Mouse (Mus musculus) liver, postnatal 0 days (tissue): ENCODE results near the gene Usp51. TPM values are rescaled to one million over a fixed set of nuclear protein-coding genes. Genes with fewer than 3 reads are reported as not detected.
"Not testable (repeated sequence)": the region's sequence is repeated elsewhere in the genome, so short reads cannot be mapped to it uniquely, and the experiment has no call there.

Experiments
- ATAC-seq: fragments of 200-750 bp; cut with Nextera tagmentation; 2 replicates; pipeline ENCODE4 v1.8.0; 2017; ENCODE audit warnings: mild to moderate bottlenecking, moderate library complexity
- DNase-seq: peaks from one replicate; pipeline ENCODE4 v3.0.0-alpha.2; 2016
- H3K27ac ChIP-seq: fragments of 300-500 bp; sonication (generic); 2 replicates; pipeline ENCODE4 v1.5.1; 2014; ENCODE audit warnings: antibody characterized with exemption, moderate library complexity, mild to moderate bottlenecking, low read depth
- H3K27me3 ChIP-seq: fragments of 300-500 bp; sonication (generic); 2 replicates; pipeline ENCODE4 v1.6.1; 2014; ENCODE audit warnings: low read length, control low read depth, mixed read lengths; ENCODE audit not compliant: insufficient read depth
- H3K36me3 ChIP-seq: fragments of 300-500 bp; sonication (generic); replicated peaks from 2 replicates; pipeline ENCODE4 v1.6.1; 2014; ENCODE audit warnings: mild to moderate bottlenecking, control low read depth, low read length, moderate library complexity, mixed read lengths; ENCODE audit not compliant: insufficient read depth
- H3K4me1 ChIP-seq: fragments of 300-500 bp; sonication (generic); 2 replicates; pipeline ENCODE4 v1.6.1; 2014; ENCODE audit warnings: antibody characterized with exemption, mild to moderate bottlenecking, control low read depth; ENCODE audit not compliant: insufficient read depth
- H3K4me2 ChIP-seq: fragments of 300-500 bp; sonication (generic); 2 replicates; pipeline ENCODE4 v1.6.1; 2014; ENCODE audit warnings: low read depth, mild to moderate bottlenecking, low read length, moderate library complexity, mixed read lengths
- H3K4me3 ChIP-seq: fragments of 300-500 bp; sonication (generic); 2 replicates; pipeline ENCODE4 v1.5.1; 2014; ENCODE audit warnings: low read depth, low read length
- H3K9ac ChIP-seq: fragments of 300-500 bp; sonication (generic); replicated peaks from 2 replicates; pipeline ENCODE4 v1.6.1; 2014; ENCODE audit warnings: mild to moderate bottlenecking, moderate library complexity
- H3K9me3 ChIP-seq: fragments of 300-500 bp; sonication (generic); 2 replicates; pipeline ENCODE4 v1.6.1; 2016; ENCODE audit warnings: mild to moderate bottlenecking, control low read depth, low read length, mixed read lengths
- CTCF ChIP-seq: sonication (generic); IDR thresholded peaks from 2 replicates; pipeline ENCODE4 v1.5.1; 2016; ENCODE audit warnings: antibody characterized with exemption, low read depth
- EP300 ChIP-seq: IDR thresholded peaks from 2 replicates; pipeline ENCODE4 v1.6.1; 2016; ENCODE audit warnings: antibody characterized with exemption, low read depth, mild to moderate bottlenecking
- WGBS: fragments of 180-500 bp; shearing (Covaris S2); extraction: QIAGEN DNeasy Blood & Tissue Kit; methylation state at CpG from one replicate; pipeline ENCODE4 v1.1.7; 2014; ENCODE audit not compliant: insufficient replicate concordance; 5-methylcytosine and 5-hydroxymethylcytosine counted together
- polyA plus RNA-seq: library from polyadenylated mRNA; unstranded; fragments of >200 nt; fragmentation: Nextera tagmentation; extraction: Ambion mirVana; gene quantifications from 2 replicates; pipeline ENCODE4 v1.2.1, GENCODE M21; 2015

The Usp51 gene
- polyA plus RNA-seq: 0.14 and 0.22 TPM in 2 replicates

DNA sequence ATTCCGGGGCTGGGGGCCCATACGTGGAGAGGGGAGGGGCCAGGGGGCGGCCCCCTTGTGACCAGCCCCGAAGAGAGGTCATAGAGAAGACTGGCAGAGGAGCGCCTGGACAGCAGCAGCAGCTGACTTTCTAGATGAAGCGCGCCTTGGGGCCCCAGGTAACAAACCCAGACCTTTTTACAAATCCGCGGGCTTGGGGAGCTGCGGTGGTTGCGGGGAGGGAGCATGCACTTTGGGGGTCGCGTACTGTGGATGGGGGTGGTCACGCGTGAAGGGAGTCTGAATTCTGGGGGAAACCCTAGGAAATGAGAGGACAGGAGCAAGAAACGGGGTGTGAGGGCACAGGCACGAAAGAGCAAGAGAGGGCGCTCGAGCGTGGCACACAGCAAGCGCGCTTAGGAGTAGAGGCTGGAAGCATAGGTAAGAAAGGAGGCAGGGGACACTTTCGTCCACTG, at the start of gene Usp51:
TSS of gene Usp51 (plus strand) at position 83 of the 455 bp plus-strand sequence.
- Histone ChIP-seq H3K27me3 (peaks cover 3% of the 10 kb centered on the region; the same call in 1 of the 2 replicates), H3K9ac (peak within 1 kb of the TSS; percentile 51), H3K36me3 (no peaks in the 10 kb centered on the region), H3K9me3 (no peaks in the 10 kb centered on the region), H3K4me3 (peak within 1 kb of the TSS; percentile 61), H3K4me2 (peak within 1 kb of the TSS; percentile 79), H3K27ac (no peak within 1 kb of the TSS), H3K4me1 (no peaks in the 10 kb centered on the region)
- peak; percentile 41; the same call in 1 of the 2 replicates for TF ChIP-seq CTCF
- TF ChIP-seq EP300: no peak
- DNase-seq (peak; percentile 30), ATAC-seq (peak; percentile 62; the same call in 1 of the 2 replicates)
- WGBS: 19% methylated on average over 23 of the region's 23 CpGs

DNA sequence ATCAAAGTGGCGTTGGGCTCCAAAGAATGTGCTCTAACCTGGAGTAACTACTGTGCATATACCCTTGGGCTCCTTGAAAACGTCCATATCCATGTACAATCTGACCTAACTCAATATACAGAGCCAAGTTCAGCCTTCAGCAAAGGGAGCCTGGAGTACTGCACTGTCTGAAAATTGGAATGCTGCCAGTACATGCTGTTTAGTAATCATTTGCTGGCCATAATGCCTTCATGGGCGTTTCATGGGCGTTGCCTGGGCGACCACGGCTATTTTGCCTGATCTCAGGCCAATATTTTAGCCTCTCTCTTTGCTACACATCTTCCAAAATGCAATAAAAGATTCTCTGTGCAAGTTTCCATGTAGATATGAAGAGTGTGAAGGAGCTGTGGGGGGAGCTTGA, 36.7 kb upstream of the Usp51 start:
- Histone ChIP-seq H3K4me3 (no peak overlapping the region), H3K9me3 (no peaks in the 10 kb centered on the region), H3K36me3 (no peaks in the 10 kb centered on the region), H3K4me1 (no peaks in the 10 kb centered on the region), H3K4me2 (no peak overlapping the region), H3K27ac (no peak overlapping the region), H3K27me3 (no peaks in the 10 kb centered on the region; the same call in 1 of the 2 replicates), H3K9ac (no peak overlapping the region)
- ATAC-seq (no peak), DNase-seq (no peak)
- TF ChIP-seq EP300: no peak
- no peak for TF ChIP-seq CTCF
- 68% methylated on average over 6 of the region's 6 CpGs for WGBS

DNA sequence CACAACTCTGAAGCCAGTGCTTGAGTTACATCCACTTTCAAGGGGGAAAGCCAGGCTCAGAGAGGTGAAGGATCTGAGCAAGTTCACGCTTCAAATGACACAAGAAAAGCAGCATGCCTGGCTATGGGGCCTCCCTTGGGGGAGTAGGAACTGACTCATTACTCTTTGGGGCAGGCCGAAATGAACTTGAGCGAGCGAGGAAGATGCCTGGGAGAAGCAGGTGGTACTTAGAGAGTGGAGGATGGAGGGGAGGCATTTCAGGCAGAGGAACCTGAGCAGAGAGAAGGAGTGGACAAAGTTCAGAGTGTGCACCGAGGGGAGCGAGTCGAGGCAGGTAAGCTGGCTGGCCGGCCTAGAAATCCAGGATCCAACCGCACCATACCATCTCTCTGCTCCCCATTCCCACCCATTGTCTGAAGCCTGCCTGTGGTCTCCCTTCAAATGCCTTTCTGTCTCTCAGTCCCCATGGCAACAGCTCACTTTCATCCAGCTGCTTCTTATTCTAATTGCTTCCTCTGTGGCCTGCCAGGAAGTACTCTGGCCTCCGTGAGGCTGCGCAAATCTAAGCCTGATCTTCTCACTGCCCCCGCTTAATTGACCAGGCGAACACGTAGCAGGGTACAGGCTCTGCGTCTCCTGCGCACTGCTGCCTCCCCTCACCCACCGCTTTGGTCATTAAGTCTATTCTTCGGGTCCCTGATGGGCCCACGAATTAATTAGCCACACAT, 32.6 kb upstream of the Usp51 start:
- WGBS: 24% methylated on average over 5 of the region's 19 CpGs
- H3K4me1 ChIP-seq, H3K4me2 ChIP-seq, H3K36me3 ChIP-seq, H3K27ac ChIP-seq, H3K27me3 ChIP-seq, ATAC-seq, H3K9me3 ChIP-seq, DNase-seq, H3K4me3 ChIP-seq, H3K9ac ChIP-seq: not testable (repeated sequence)

DNA sequence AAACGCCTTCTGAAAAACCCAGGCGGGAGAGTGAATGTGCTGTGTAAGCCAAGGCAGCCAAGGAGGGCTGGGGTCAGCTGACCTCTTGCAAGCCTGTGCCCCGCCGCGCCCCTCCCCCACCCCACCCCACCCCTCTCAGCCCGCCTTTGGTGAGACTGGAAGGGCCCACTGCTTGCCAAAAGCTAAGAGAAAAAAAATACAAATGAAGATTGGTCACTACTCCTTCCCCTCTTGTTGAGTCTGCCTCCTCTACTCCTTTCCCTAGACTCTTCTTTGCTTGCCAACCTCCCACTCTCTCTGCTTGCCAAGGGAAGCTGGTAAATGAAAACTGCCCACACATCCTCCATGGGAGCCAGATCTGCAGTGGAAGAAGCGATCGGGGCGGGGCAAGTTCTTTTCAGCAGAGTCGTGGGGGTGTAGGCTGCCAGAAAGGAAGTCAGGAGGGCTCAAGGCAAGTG, 32.0 kb upstream of the Usp51 start:
- no peak for ATAC-seq
- TF ChIP-seq CTCF: no peak
- no peak for TF ChIP-seq EP300
- WGBS: 19% methylated on average over 8 of the region's 10 CpGs
- H3K4me2 ChIP-seq: no peak overlapping the region
- H3K4me1 ChIP-seq: no peaks in the 10 kb centered on the region
- no peaks in the 10 kb centered on the region for H3K36me3 ChIP-seq
- H3K27me3 ChIP-seq: peaks cover 5% of the 10 kb centered on the region; the same call in 1 of the 2 replicates
- no peak overlapping the region for H3K9ac ChIP-seq
- DNase-seq: no peak
- H3K9me3 ChIP-seq: no peaks in the 10 kb centered on the region
- H3K4me3 ChIP-seq: no peak overlapping the region
- no peak overlapping the region for H3K27ac ChIP-seq

DNA sequence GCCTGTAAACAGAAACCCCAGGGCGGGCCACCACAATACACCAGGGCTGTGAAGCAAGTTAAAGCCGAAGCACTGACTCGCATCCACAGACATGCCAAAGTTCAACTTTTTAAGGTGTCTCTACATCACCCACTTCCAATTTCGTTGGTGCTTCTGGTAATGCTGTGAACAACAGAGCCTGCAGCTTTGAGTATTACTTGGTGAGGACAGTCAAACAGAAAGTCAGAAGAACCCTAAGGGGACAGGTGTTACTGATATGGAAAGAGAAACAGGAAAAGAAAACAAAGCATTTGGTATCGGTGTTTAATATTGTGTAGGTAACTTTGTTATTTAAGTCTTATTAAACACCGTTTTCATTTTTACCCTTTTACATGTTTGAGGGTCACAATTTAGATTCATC, 29.7 kb upstream of the Usp51 start:
- 85% methylated on average over 6 of the region's 6 CpGs for WGBS
- TF ChIP-seq EP300 (no peak), CTCF (no peak)
- Histone ChIP-seq H3K36me3 (no peaks in the 10 kb centered on the region), H3K9me3 (no peaks in the 10 kb centered on the region), H3K4me3 (no peak overlapping the region), H3K4me2 (no peak overlapping the region), H3K4me1 (no peaks in the 10 kb centered on the region), H3K27me3 (0 out of 2 replicates have a peak, but pooled peaks cover 5% of the 10 kb centered on the region), H3K27ac (no peak overlapping the region), H3K9ac (no peak overlapping the region)
- ATAC-seq: no peak
- DNase-seq: no peak

DNA sequence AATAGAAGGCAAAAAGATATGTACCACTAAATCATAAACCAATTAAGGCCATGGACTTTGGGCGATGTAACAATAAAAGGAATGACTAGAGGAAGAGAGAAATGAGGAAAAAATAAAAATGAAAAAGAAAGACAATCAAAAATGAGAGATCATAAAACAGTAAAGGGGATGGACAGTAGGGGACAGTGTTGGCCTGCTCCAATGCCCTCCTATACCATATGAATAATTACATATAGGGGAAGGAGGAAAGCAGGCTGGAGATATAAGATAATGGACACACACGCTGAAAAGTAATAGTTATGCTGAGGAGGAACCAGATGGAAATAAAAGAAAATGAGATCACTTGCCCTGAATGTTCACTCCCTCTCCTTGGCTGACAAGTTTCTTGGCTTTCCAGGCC, 21.3 kb upstream of the Usp51 start:
- 58% methylated on average over 2 of the region's 2 CpGs for WGBS
- no peak overlapping the region for H3K4me2 ChIP-seq
- no peaks in the 10 kb centered on the region for H3K4me1 ChIP-seq
- H3K27ac ChIP-seq: no peak overlapping the region
- no peak overlapping the region for H3K9ac ChIP-seq
- H3K9me3 ChIP-seq: no peaks in the 10 kb centered on the region
- H3K4me3 ChIP-seq: no peak overlapping the region
- no peaks in the 10 kb centered on the region for H3K27me3 ChIP-seq
- ATAC-seq (no peak), DNase-seq (no peak)
- H3K36me3 ChIP-seq: no peaks in the 10 kb centered on the region
- TF ChIP-seq EP300: no peak
- peak; percentile 46 for TF ChIP-seq CTCF

DNA sequence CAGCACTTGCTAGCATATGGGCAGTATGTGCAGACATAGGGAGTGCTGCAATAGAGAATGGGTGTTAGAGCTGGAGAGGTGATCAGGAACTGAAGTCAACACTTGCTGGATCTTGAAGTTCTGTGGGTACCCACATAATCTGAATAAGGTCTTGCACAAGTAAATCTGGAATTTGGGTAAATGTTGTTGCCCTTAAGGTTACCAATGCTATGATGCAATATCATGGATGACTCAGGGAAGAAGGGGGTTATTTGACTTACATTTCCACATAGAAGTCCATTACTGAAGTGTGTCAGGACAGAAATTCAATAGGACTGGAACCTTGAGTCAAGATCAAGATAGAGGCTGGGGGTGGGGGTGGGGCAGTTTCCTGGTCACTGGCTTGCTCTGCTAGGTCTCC, 16.4 kb upstream of the Usp51 start:
- ATAC-seq, H3K4me1 ChIP-seq, H3K9ac ChIP-seq, H3K36me3 ChIP-seq, H3K4me3 ChIP-seq, H3K9me3 ChIP-seq, H3K27me3 ChIP-seq, H3K27ac ChIP-seq, H3K4me2 ChIP-seq, DNase-seq: not testable (repeated sequence)

DNA sequence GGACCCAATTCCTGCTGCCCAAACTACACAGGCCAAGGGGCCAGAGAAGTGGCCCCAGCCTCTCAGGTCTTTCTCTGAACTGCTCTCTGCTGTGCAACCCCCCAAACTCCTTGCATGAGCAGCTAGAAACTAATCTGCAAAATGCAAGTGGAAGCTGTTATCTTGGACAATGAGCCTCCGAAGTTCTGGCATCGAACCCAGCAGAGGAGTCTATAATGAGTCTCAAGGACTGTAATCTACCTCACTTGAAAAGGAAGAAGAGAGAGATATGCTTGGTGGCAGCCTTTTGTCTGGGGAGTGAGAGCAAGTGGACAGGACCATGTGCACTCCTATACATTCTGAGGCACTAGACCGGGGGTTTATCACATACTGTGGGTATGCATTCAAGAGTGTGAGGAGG, 10.2 kb upstream of the Usp51 start:
- not testable (repeated sequence) for H3K36me3 ChIP-seq, H3K27me3 ChIP-seq, H3K27ac ChIP-seq, H3K4me1 ChIP-seq, H3K4me3 ChIP-seq, ATAC-seq, H3K4me2 ChIP-seq, H3K9me3 ChIP-seq, H3K9ac ChIP-seq, DNase-seq
- no CpG with 5 or more reads among the region's 3 CpGs for WGBS
